9 mouse cellular contexts compared by ENCODE assay signal in the genomic region with DNA sequence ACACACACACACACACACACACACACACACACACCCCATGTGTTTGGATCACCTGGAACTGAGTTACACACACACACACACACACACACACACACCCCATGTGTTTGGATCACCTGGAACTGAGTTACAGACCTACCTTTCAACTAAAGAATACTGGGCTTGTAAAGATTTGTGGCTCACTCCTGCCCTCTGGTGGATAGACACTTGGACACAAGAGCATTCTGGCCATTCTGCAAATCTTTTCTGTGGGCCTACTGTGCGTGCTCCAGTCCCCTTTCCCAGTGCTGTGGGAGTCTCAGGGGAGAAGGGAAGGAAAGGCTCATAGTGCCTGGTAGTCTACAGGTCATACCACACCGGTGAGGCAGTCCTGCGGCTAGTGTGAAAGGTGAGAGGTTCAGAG. TPM values are rescaled to one million over a fixed set of nuclear protein-coding genes. Genes with fewer than 3 reads are reported as not detected.
DNase-seq lines count a peak whose midpoint lies in the region; ATAC-seq and TF ChIP-seq lines count a peak whose summit lies in the region.
"Had no signal": no experiment of that assay in that cellular context is flagged by ENCODE, and none has a peak within 500 bp of the region (broad histone marks: within the 10 kb centered on the region; RNA-seq: fewer than 3 reads in every experiment).

No protein-coding gene starts in this region.

- no peak overlapping the region for H3K27ac ChIP-seq in hindbrain, embryonic 10.5 days
- no peak overlapping the region for H3K27ac ChIP-seq in left cerebral cortex, adult 2 months
- H3K27ac ChIP-seq in stomach, embryonic 15.5 days = no peak overlapping the region

- H3K9ac ChIP-seq in stomach, embryonic 15.5 days = no peak overlapping the region
- H3K9ac ChIP-seq: limb, embryonic 12.5 days had no signal

- DNase-seq in gastrocnemius, postnatal 10 days = peak; percentile 64
- no peak for DNase-seq in gastrocnemius, postnatal 4 days (ENCODE audit: low spot score in 2 of 2)
- DNase-seq in cerebellum, adult 9-10 months = peak; percentile 64
- DNase-seq in hindbrain, embryonic 10.5 days (ENCODE audit: low spot score) = peak; percentile 50
- DNase-seq in left cerebral cortex, adult 2 months (ENCODE audit: extremely low spot score in 1 of 2, low spot score in 2 of 2) = peak; percentile 50 to 54

- H3K4me1 ChIP-seq in E14TG2a.4 (replicated peaks; ENCODE audit: low read depth, low read length) = peaks cover 42% of the 10 kb centered on the region
- peaks cover 10% of the 10 kb centered on the region; the same call in 1 of the 2 replicates for H3K4me1 ChIP-seq in hindbrain, embryonic 10.5 days (replicated peaks)
- H3K4me1 ChIP-seq in stomach, embryonic 15.5 days = no peaks in the 10 kb centered on the region; the same call in 1 of the 2 replicates
- H3K4me1 ChIP-seq: limb, embryonic 12.5 days had no signal

- H3K9me3 ChIP-seq in E14TG2a.4 (ENCODE audit: low read length) = no peaks in the 10 kb centered on the region
- H3K9me3 ChIP-seq in hindbrain, embryonic 10.5 days = no peaks in the 10 kb centered on the region
- H3K9me3 ChIP-seq in stomach, embryonic 15.5 days = no peaks in the 10 kb centered on the region
- H3K9me3 ChIP-seq: limb, embryonic 12.5 days had no signal

- H3K4me3 ChIP-seq in E14TG2a.4 (replicated peaks; ENCODE audit: low read length) = no peak overlapping the region
- no peak overlapping the region for H3K4me3 ChIP-seq in hindbrain, embryonic 10.5 days
- H3K4me3 ChIP-seq in left cerebral cortex, adult 2 months = no peak overlapping the region
- H3K4me3 ChIP-seq in stomach, embryonic 15.5 days (replicated peaks) = no peak overlapping the region
- H3K4me3 ChIP-seq: limb, embryonic 12.5 days had no signal

- H3K27me3 ChIP-seq in E14TG2a.4 (ENCODE audit: insufficient read depth, low read length) = no peaks in the 10 kb centered on the region
- no peaks in the 10 kb centered on the region for H3K27me3 ChIP-seq in hindbrain, embryonic 10.5 days (ENCODE audit: insufficient read depth, poor library complexity, severe bottlenecking)
- H3K27me3 ChIP-seq in stomach, embryonic 15.5 days (replicated peaks) = no peaks in the 10 kb centered on the region
- H3K27me3 ChIP-seq: limb, embryonic 12.5 days had no signal

- peak; percentile 45 for ATAC-seq in megakaryocyte-erythroid progenitor cell, adult 5-6 weeks (replicated peaks; ENCODE audit: low FRiP score, low TSS enrichment, poor library complexity, severe bottlenecking)
- ATAC-seq in stomach, embryonic 15.5 days (ENCODE audit: insufficient read depth, low FRiP score, low read depth) = peak; percentile 41; the same call in 1 of the 2 replicates

- H3K36me3 ChIP-seq in E14TG2a.4 (ENCODE audit: insufficient read depth, low read length) = peaks cover 64% of the 10 kb centered on the region
- peaks cover 57% of the 10 kb centered on the region for H3K36me3 ChIP-seq in hindbrain, embryonic 10.5 days
- H3K36me3 ChIP-seq in stomach, embryonic 15.5 days = peaks cover 38% of the 10 kb centered on the region

- peak; percentile 62 for TF ChIP-seq CTCF in E14TG2a.4 (conservative IDR thresholded peaks at IDR 0.05; ENCODE audit: low read length)
- TF ChIP-seq CTCF in left cerebral cortex, adult 2 months (IDR thresholded peaks at IDR 0.05) = peak; percentile 69

- intact Hi-C loops in left cerebral cortex, adult 2 months (cut with DNase I) = loop anchor here (2.0 to 5.0 kb wide), 3 partner anchors 105 to 236 kb away; a partner anchor contains a TSS

- H3K4me2 ChIP-seq in stomach, embryonic 15.5 days = no peak overlapping the region
- H3K4me2 ChIP-seq: limb, embryonic 12.5 days had no signal

- WGBS in hindbrain, embryonic 10.5 days = 59% methylated on average over 3 of the region's 3 CpGs
- 63% methylated on average over 3 of the region's 3 CpGs for WGBS in stomach, embryonic 15.5 days

RNA-seq across cellular contexts. Expression of a gene that starts 6.2 kb away (rescaled TPM):
- 1 to 10 TPM; 5.1 to 7.6 TPM for total RNA-seq in gastrocnemius, postnatal 10 days (2021)
- total RNA-seq in gastrocnemius, postnatal 4 days (2021) = 1 to 10 TPM; 9.3 TPM
- 15.3 and 15.5 TPM in 2 replicates for polyA plus RNA-seq in hindbrain, embryonic 10.5 days (2016; fragmentation: Nextera tagmentation; extraction: Ambion mirVana)
- total RNA-seq in left cerebral cortex, adult 2 months (2021) = 10 to 100 TPM; 13.2 to 14.6 TPM
- 24.9 and 40.0 TPM in 2 replicates for total RNA-seq in megakaryocyte-erythroid progenitor cell, adult 5-6 weeks (2014; fragmentation: Nextera tagmentation)
- 13.2 and 14.4 TPM in 2 replicates for total RNA-seq in megakaryocyte-erythroid progenitor cell, adult 5-6 weeks (2017)
- 13.6 and 15.8 TPM in 2 replicates for polyA plus RNA-seq in stomach, embryonic 15.5 days (2015; fragmentation: Nextera tagmentation; extraction: Ambion mirVana)

RNA-seq across cellular contexts. Expression of a gene that starts 12.6 kb away (rescaled TPM):
- 100 to 1,000 TPM; 138 to 151 TPM for total RNA-seq in gastrocnemius, postnatal 10 days (2021)
- total RNA-seq in gastrocnemius, postnatal 4 days (2021) = 100 to 1,000 TPM; 160 to 163 TPM
- 333 and 374 TPM in 2 replicates for polyA plus RNA-seq in hindbrain, embryonic 10.5 days (2016; fragmentation: Nextera tagmentation; extraction: Ambion mirVana)
- 100 to 1,000 TPM; 141 to 143 TPM for total RNA-seq in left cerebral cortex, adult 2 months (2021)
- 182 and 193 TPM in 2 replicates for total RNA-seq in megakaryocyte-erythroid progenitor cell, adult 5-6 weeks (2014; fragmentation: Nextera tagmentation)
- total RNA-seq in megakaryocyte-erythroid progenitor cell, adult 5-6 weeks (2017) = 385 and 442 TPM in 2 replicates
- polyA plus RNA-seq in stomach, embryonic 15.5 days (2015; fragmentation: Nextera tagmentation; extraction: Ambion mirVana) = 284 and 293 TPM in 2 replicates

RNA-seq across cellular contexts. Expression of a gene that starts 28.3 kb away (rescaled TPM):
- 10 to 100 TPM; 22.1 to 23.2 TPM for total RNA-seq in gastrocnemius, postnatal 10 days (2021)
- 10 to 100 TPM; 11.6 to 13.8 TPM for total RNA-seq in gastrocnemius, postnatal 4 days (2021)
- 3.7 and 6.5 TPM in 2 replicates for polyA plus RNA-seq in hindbrain, embryonic 10.5 days (2016; fragmentation: Nextera tagmentation; extraction: Ambion mirVana)
- total RNA-seq in left cerebral cortex, adult 2 months (2021) = 100 to 1,000 TPM; 101 to 106 TPM
- 23.5 and 24.3 TPM in 2 replicates for total RNA-seq in megakaryocyte-erythroid progenitor cell, adult 5-6 weeks (2014; fragmentation: Nextera tagmentation)
- 2.2 and 3.8 TPM in 2 replicates for total RNA-seq in megakaryocyte-erythroid progenitor cell, adult 5-6 weeks (2017)
- 5.9 and 6.2 TPM in 2 replicates for polyA plus RNA-seq in stomach, embryonic 15.5 days (2015; fragmentation: Nextera tagmentation; extraction: Ambion mirVana)

RNA-seq across cellular contexts. Expression of a gene that starts 45.4 kb away (rescaled TPM):
- 10 to 100 TPM; 22.1 to 25.6 TPM for total RNA-seq in gastrocnemius, postnatal 10 days (2021)
- 10 to 100 TPM; 33.0 to 37.3 TPM for total RNA-seq in gastrocnemius, postnatal 4 days (2021)
- 94.3 and 103 TPM in 2 replicates for polyA plus RNA-seq in hindbrain, embryonic 10.5 days (2016; fragmentation: Nextera tagmentation; extraction: Ambion mirVana)
- 10 to 100 TPM; 28.0 to 29.0 TPM for total RNA-seq in left cerebral cortex, adult 2 months (2021)
- 66.3 and 81.1 TPM in 2 replicates for total RNA-seq in megakaryocyte-erythroid progenitor cell, adult 5-6 weeks (2014; fragmentation: Nextera tagmentation)
- total RNA-seq in megakaryocyte-erythroid progenitor cell, adult 5-6 weeks (2017) = 12.9 and 16.8 TPM in 2 replicates
- 48.3 and 60.9 TPM in 2 replicates for polyA plus RNA-seq in stomach, embryonic 15.5 days (2015; fragmentation: Nextera tagmentation; extraction: Ambion mirVana)

RNA-seq across cellular contexts. Expression of a gene that starts 45.4 kb away (rescaled TPM):
- 1 to 10 TPM in 1 of 2 experiments, under 1 TPM in 1; 0.61 to 1.2 TPM for total RNA-seq in gastrocnemius, postnatal 10 days (2021)
- 1 to 10 TPM; 1.3 to 1.7 TPM for total RNA-seq in gastrocnemius, postnatal 4 days (2021)
- 2.9 and 3.7 TPM in 2 replicates for polyA plus RNA-seq in hindbrain, embryonic 10.5 days (2016; fragmentation: Nextera tagmentation; extraction: Ambion mirVana)
- 1 to 10 TPM; 2.2 to 4.2 TPM for total RNA-seq in left cerebral cortex, adult 2 months (2021)
- 38.6 and 39.7 TPM in 2 replicates for total RNA-seq in megakaryocyte-erythroid progenitor cell, adult 5-6 weeks (2014; fragmentation: Nextera tagmentation)
- 5.9 and 15.6 TPM in 2 replicates for total RNA-seq in megakaryocyte-erythroid progenitor cell, adult 5-6 weeks (2017)
- 1.6 and 1.7 TPM in 2 replicates for polyA plus RNA-seq in stomach, embryonic 15.5 days (2015; fragmentation: Nextera tagmentation; extraction: Ambion mirVana)

Comparison
In these comparisons a context has a peak if more than half of its experiments do, and no peak if none do; other contexts are left out.
1. DNase-seq: peak in gastrocnemius, postnatal 10 days (single experiment), cerebellum, adult 9-10 months (single experiment), hindbrain, embryonic 10.5 days (single experiment) and left cerebral cortex, adult 2 months (2 of 2); none in gastrocnemius, postnatal 4 days (0 of 2).
2. RNA of a gene that starts 28.3 kb away (total RNA-seq): 101 to 106 TPM in left cerebral cortex, adult 2 months; 2.2 to 24.3 TPM in megakaryocyte-erythroid progenitor cell, adult 5-6 weeks, 22.1 to 23.2 TPM in gastrocnemius, postnatal 10 days and 11.6 to 13.8 TPM in gastrocnemius, postnatal 4 days; every median in the first group is over 4 times any median in the second.